Mouse (Mus musculus) cerebellum, adult 11-12 months (tissue): Measurements from ENCODE around the gene Rnf111.

ENCODE experiments used
- DNase-seq: peaks from one replicate; pipeline ENCODE4 v3.0.0; 2022

The Rnf111 gene

GRCm38 (mm10) chr9:70391660-70392562 lies 111.6 kb downstream of the Rnf111 start:
- DNase-seq, result no peak

- DNase-seq, result no peak
Observed at GRCm38 (mm10) chr9:70391042-70391441, 112.5 kb downstream of the Rnf111 start.

GRCm38 (mm10) chr9:70389548-70389947 lies 114.0 kb downstream of the Rnf111 start:
- DNase-seq, result no peak

GRCm38 (mm10) chr9:70387410-70388119 lies 116.0 kb downstream of the Rnf111 start:
- DNase-seq, result no peak

GRCm38 (mm10) chr9:70384958-70385728 lies 118.4 kb downstream of the Rnf111 start:
- DNase-seq, result no peak

GRCm38 (mm10) chr9:70384494-70384893 lies 119.0 kb downstream of the Rnf111 start:
- no peak for DNase-seq

GRCm38 (mm10) chr9:70383750-70384149 lies 119.8 kb downstream of the Rnf111 start:
- DNase-seq, result no peak

GRCm38 (mm10) chr9:70382091-70382490 lies 121.4 kb downstream of the Rnf111 start:
- DNase-seq, result peak; percentile 14

GRCm38 (mm10) chr9:70379502-70380467 lies 123.7 kb downstream of the Rnf111 start:
- no peak for DNase-seq
